ENCODE assay signal across 7 mouse cellular contexts in genomic region chr15:78842371-78843163, GRCm38 (mm10). TPM values are rescaled to one million over a fixed set of nuclear protein-coding genes. Genes with fewer than 3 reads are reported as not detected.
DNase-seq lines count a peak whose midpoint lies in the region; ATAC-seq and TF ChIP-seq lines count a peak whose summit lies in the region.

Cdc42ep1 (plus strand) TSS chr15:78842624.

- no peaks in the 10 kb centered on the region for H3K36me3 ChIP-seq in E14TG2a.4 (ENCODE audit: insufficient read depth, low read length)
- no peaks in the 10 kb centered on the region for H3K36me3 ChIP-seq in forebrain, embryonic 10.5 days (replicated peaks)
- 0 out of 2 replicates have a peak, but pooled peaks cover 8% of the 10 kb centered on the region for H3K36me3 ChIP-seq in stomach, embryonic 16.5 days (ENCODE audit: control insufficient read depth, insufficient read depth, low read length)

- intact Hi-C loops in heart, postnatal 10 days (cut with DNase I) = loop anchor here (1.0 to 10.0 kb wide), 2 partner anchors 10 to 218 kb away; no protein-coding TSS in a partner anchor

- peak; percentile 13 for DNase-seq in T-cell, adult 2 months (ENCODE audit: low spot score)
- no peak for DNase-seq in forebrain, embryonic 10.5 days (ENCODE audit: extremely low spot score, low spot score)
- DNase-seq in heart, postnatal 10 days = peak; percentile 81 to 82
- peak; percentile 75 to 85 for DNase-seq in kidney, postnatal 4 days
- peak; percentile 82 for DNase-seq in lung, postnatal 14 days

- H3K4me1 ChIP-seq in E14TG2a.4 (replicated peaks; ENCODE audit: low read depth, low read length) = peaks cover 66% of the 10 kb centered on the region
- peaks cover 82% of the 10 kb centered on the region for H3K4me1 ChIP-seq in forebrain, embryonic 10.5 days
- peaks cover 56% of the 10 kb centered on the region for H3K4me1 ChIP-seq in stomach, embryonic 16.5 days (ENCODE audit: control insufficient read depth, insufficient read depth, low read length)

- peak within 1 kb of the TSS; percentile 85 for H3K9ac ChIP-seq in stomach, embryonic 16.5 days (ENCODE audit: low read length)

- no peak for TF ChIP-seq CTCF in E14TG2a.4 (conservative IDR thresholded peaks at IDR 0.05; ENCODE audit: low read length)

- H3K27ac ChIP-seq in forebrain, embryonic 10.5 days = peak within 1 kb of the TSS; percentile 87
- peak within 1 kb of the TSS; percentile 96 for H3K27ac ChIP-seq in stomach, embryonic 16.5 days (ENCODE audit: low read length)

- peak within 1 kb of the TSS; percentile 73 for H3K4me2 ChIP-seq in stomach, embryonic 16.5 days (ENCODE audit: low read depth, low read length)

- H3K27me3 ChIP-seq in E14TG2a.4 (ENCODE audit: insufficient read depth, low read length) = peaks cover 70% of the 10 kb centered on the region
- peaks cover 84% of the 10 kb centered on the region for H3K27me3 ChIP-seq in forebrain, embryonic 10.5 days (ENCODE audit: poor library complexity, severe bottlenecking)
- no peaks in the 10 kb centered on the region for H3K27me3 ChIP-seq in stomach, embryonic 16.5 days (ENCODE audit: control insufficient read depth, insufficient read depth, low read length)

- H3K9me3 ChIP-seq in E14TG2a.4 (ENCODE audit: low read length) = no peaks in the 10 kb centered on the region
- H3K9me3 ChIP-seq in forebrain, embryonic 10.5 days = no peaks in the 10 kb centered on the region
- H3K9me3 ChIP-seq in stomach, embryonic 16.5 days (replicated peaks; ENCODE audit: control insufficient read depth, low read length) = no peaks in the 10 kb centered on the region

- peak; percentile 86 for ATAC-seq in stomach, embryonic 16.5 days (ENCODE audit: insufficient read depth, low FRiP score)

- H3K4me3 ChIP-seq in E14TG2a.4 (replicated peaks; ENCODE audit: low read length) = peak within 1 kb of the TSS; percentile 77
- H3K4me3 ChIP-seq in forebrain, embryonic 10.5 days = peak within 1 kb of the TSS; percentile 60
- peak within 1 kb of the TSS; percentile 80 for H3K4me3 ChIP-seq in stomach, embryonic 16.5 days (replicated peaks; ENCODE audit: low read length)

- under 1% methylated on average over 86 of the region's 86 CpGs for WGBS in forebrain, embryonic 10.5 days
- under 1% methylated on average over 80 of the region's 86 CpGs for WGBS in stomach, embryonic 16.5 days

RNA-seq across cellular contexts. Expression of gene Cdc42ep1, which starts in this region (rescaled TPM):
- 12.6 and 12.7 TPM in 2 replicates for polyA plus RNA-seq in forebrain, embryonic 10.5 days (2016; fragmentation: Nextera tagmentation; extraction: Ambion mirVana)
- 10 to 100 TPM; 63.9 to 68.5 TPM for total RNA-seq in heart, postnatal 10 days (2021)
- polyA plus RNA-seq in stomach, embryonic 16.5 days (2015; fragmentation: Nextera tagmentation; extraction: Ambion mirVana) = 47.9 and 52.2 TPM in 2 replicates
